Mouse (Mus musculus): ENCODE measurements around the gene Mrps18b. TPM values are rescaled to one million over a fixed set of nuclear protein-coding genes. Genes with fewer than 3 reads are reported as not detected.

The Mrps18b gene
- total RNA-seq, 4 experiments from 2014 or later = 39.0 to 57.9 (median 42.8) TPM

- no peak for DNase-seq (ENCODE audit: low spot score in 2 of 2)
These were observed 2.3 kb upstream of the Mrps18b start for GRCm38 (mm10) chr17:35918276-35919059.

DNA sequence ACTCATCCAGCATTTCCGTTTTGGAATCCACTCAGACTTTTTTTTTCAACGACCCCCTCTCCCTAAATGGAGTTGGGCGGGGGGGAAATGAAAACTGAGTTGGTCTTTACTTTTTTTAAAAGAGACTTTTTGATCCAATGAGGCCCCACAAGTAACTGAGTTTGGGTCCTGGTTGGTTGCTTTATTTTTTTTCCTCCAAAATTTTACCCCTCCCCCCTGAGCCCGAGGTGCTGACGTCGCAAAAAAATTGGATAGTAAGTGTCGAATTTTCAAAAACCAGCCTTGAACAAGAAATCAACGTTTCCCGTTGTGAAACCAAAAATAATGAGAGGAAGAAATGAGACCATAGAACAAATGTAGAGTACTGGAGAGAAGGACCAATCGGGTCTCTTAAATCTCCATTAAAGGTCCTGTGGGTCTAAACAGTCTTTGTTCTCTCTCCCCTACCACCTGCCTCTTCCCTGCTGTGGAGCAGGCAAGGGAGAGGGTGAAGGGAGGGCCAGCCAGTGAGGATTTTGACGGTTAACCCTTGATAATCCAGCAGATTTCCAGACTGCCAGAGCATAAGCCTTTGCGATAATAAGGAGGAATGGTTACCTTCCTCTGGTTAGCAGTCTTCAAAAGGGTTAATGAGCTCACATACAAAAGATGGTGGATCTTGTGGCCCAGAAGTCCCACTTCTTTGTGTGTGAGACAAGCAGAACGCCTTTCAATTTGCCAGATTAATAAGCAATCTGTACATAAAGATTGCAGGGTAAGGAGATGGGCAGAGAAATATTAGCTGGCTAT lies 1.5 kb upstream of the Mrps18b start:
- DNase-seq (ENCODE audit: low spot score in 2 of 2) = peak in 1 of 2 experiments; percentile 50

GRCm38 (mm10) chr17:35917143-35917462 lies 914 bp upstream of the Mrps18b start:
- no peak for DNase-seq (ENCODE audit: low spot score in 2 of 2)

- no peak for DNase-seq (ENCODE audit: low spot score in 2 of 2)
These were observed 472 bp downstream of the Mrps18b start for GRCm38 (mm10) chr17:35915538-35916296.

GRCm38 (mm10) chr17:35914975-35915374 lies 1.2 kb downstream of the Mrps18b start:
- DNase-seq (ENCODE audit: low spot score in 2 of 2) = no peak

- DNase-seq (ENCODE audit: low spot score in 2 of 2) = peak; percentile 93
These were observed 6.2 kb downstream of the Mrps18b start, which contains the start of gene Atat1 for GRCm38 (mm10) chr17:35909919-35910369. TSS of gene Atat1 (minus strand) at chr17:35910075.

DNA sequence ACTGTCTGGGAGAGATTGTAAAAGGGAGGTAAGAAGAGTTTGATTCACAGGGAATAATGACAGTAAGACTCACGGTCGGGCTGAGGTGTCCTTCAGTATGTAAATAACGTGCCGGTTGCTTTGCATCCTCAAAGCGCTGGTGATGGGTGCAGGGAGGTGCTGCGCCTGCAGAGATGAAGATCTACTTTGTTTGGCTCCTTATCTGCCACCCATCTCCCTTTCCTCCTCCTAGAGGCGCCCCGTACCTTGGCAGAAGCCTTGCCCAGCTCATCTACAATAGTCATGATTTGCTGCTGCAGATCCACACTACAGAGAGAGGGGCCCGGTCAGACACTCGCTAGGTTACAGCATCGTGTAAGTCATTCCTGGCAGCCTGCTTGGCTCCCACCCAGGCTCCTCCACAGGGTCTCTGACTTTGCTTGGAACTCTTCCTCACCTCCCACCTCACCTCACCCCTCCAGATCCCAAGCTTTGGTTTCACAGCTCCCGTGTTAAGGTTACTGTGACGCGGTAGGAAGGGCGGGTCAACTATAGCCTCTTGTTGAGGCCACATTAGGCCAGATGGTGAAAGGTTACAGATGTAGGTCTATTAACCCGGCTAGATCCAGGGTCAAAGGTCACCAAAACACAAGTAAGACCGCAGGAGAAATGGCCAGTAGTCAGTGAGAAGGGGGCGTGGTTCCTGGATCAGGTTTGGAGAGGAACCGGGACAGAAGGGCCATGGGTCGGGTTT lies 6.8 kb downstream of the Mrps18b start:
- no peak for DNase-seq (ENCODE audit: low spot score in 2 of 2)

- DNase-seq (ENCODE audit: low spot score in 2 of 2) = no peak
These were observed 8.6 kb downstream of the Mrps18b start for GRCm38 (mm10) chr17:35907609-35908008.

DNA sequence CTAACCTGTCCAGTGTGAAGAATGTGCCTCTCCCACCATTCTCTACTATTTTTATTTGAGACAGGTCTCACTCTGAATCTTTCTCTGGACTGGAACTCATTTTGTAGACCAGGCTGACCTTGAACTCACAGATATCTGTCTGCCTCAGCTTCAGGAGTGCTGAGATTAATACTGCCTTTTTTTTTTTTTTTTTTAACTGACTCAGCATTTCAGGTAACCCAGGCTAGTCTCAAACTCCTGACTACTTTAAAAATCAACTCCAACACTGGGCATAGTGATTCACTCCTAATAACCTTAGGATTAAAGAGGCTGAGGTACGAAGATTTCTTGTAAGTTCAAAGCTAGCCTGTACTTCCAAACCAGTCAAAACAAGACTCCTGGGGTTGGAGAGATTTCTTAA lies 10.6 kb downstream of the Mrps18b start:
- DNase-seq (ENCODE audit: low spot score in 2 of 2) = no peak

- no peak for DNase-seq (ENCODE audit: low spot score in 2 of 2)
These were observed 12.2 kb downstream of the Mrps18b start for GRCm38 (mm10) chr17:35903992-35904355.

- no peak for DNase-seq (ENCODE audit: low spot score in 2 of 2)
These were observed 12.7 kb downstream of the Mrps18b start for GRCm38 (mm10) chr17:35903343-35903991.

DNA sequence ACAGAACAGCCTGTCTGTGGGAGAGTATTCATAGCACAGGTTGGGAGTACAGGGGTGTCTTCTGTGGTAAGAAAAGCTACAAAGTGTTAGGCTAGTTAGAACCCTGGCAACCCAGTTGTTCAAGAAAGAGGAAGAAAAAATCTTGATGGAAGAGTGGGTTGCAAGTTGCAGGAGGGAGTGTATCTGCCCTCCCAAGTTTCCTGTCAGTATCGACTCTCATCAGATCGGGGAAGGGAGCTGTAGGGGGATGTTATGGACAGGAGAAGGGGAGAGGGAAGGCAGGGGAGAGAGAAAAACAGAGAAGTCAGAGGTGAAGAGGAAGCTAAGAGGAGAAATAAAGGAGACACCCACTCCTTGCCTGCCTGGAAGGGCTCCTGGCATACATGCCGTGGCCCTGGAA lies 15.6 kb downstream of the Mrps18b start:
- no peak for DNase-seq (ENCODE audit: low spot score in 2 of 2)

DNA sequence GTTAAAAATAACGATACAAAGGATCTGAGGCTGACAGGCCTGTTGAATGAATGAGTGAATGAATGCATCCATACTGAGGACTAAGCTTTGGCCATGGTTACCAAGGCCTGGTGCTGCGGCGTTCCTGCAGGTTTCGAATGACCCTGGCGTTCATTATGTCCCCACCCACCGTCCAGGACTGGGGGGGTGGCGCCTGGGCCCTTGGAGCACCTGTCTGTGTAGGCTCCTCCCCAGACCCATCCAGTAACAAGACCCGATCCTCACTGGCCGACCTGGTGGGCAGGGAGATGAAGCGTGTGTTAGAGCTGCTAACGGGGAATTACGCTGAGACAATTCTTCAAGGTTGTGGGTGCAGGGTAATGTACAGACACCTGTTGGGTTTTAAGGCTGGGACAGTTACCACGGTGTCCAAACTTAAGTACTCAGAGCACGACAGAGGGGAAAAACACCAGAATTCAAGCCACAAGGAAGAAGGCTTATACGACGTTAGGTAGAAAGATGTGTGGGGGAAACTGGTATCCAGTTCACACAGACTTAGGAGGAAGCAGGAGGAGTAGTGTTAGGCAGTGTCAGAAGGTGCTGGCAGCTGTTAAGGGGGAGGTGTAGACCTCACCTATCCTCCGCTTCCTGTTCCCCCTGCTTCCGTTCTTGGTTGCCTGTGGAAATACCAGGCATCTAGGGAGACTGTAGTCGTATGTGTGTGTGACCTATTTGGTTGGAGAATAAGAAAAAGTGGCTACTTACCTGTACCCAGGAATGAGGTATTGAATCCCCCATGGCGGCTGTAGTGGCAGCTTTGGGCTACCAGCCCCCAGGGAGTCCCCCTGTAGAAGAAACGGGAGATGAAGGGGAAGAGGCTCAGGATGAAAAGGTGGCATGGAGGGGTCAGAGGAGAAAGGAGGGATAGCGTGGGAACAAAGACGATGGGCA lies 18.3 kb downstream of the Mrps18b start:
- no peak for DNase-seq (ENCODE audit: low spot score in 2 of 2)

DNA sequence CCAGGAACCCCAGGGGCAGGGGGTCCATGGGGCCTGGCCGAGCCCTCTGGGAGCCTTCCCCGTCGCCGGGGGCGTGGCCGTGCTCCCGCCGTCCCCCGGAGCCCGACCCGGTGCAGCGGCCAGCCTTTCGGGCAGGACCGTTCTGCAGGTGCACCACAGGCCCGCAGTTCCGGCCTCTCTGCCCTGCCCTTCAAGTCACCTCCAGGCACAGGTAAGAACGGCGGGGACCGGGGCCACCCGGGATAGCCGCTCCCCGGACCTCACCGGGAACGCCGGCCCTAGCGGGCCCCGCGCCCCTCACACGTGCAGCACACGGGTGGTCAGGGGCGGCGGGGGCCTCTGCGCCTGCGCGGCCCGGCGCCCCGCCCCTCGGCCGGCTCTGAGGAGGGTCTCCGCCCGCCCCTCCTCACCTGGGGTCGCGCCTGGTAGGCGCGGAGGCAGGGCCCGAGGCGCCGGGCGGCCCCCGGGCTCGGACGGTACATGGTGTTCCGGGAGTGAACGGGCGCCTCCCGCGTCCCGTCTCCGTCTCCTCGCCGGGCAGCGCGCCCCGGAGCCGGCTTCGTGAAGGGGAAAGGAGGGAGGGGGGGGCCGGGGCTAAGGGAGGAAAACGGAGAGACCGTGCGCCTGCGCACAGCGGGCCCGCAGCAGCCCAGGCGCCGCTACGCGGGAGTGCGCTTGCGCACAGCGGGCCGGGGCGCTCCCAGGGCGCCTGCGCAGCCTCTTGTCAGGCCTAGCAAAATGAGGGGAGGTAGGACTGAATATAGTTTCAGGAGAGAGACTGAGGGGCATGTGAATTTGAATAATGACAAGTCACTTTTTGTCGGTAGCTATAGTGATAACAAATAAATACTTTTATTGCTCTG lies 19.2 kb downstream of the Mrps18b start, which contains the start of gene 2310061I04Rik:
TSS of gene 2310061I04Rik (minus strand) at position 651 of the 863 bp plus-strand sequence.
- DNase-seq (ENCODE audit: low spot score in 2 of 2) = peak; percentile 80 to 89

DNA sequence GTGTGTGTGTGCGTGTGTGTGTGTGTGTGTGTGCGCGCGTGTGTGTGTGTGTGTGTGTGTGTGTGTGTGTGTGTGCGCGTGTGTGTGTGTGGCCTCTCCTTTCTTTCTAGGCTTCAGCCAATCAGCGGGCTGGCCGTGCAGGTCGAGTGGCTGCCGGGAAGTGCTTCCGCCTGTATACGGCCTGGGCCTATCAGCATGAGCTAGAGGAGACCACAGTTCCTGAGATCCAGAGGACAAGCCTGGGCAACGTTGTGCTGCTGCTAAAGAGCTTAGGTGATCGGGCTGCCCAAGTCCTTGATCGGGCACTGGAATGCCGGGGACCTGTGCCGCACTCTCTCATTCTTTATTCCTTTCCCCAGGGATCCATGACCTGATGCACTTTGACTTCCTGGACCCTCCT lies 28.5 kb downstream of the Mrps18b start:
- no peak for DNase-seq (ENCODE audit: low spot score in 2 of 2)

GRCm38 (mm10) chr17:35883777-35884176 lies 32.4 kb downstream of the Mrps18b start:
- no peak for DNase-seq (ENCODE audit: low spot score in 2 of 2)

DNA sequence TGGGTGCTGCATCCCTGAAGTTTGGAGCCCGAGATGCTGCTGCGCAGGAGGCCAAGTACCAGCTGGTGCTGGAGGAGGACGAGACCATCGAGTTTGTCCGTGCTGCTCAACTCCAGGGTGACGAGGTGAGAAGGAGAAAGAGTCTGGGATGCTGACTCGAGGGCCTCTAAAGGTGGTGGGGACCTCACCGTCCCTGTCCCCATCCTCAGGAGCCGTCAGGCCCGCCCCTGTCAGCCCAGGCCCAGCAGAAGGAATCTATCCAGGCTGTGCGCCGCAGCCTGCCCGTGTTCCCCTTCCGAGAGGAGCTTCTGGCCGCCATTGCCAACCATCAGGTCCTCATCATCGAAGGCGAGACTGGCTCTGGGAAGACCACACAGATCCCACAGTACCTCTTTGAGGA lies 33.3 kb downstream of the Mrps18b start:
- no peak for DNase-seq (ENCODE audit: low spot score in 2 of 2)

DNA sequence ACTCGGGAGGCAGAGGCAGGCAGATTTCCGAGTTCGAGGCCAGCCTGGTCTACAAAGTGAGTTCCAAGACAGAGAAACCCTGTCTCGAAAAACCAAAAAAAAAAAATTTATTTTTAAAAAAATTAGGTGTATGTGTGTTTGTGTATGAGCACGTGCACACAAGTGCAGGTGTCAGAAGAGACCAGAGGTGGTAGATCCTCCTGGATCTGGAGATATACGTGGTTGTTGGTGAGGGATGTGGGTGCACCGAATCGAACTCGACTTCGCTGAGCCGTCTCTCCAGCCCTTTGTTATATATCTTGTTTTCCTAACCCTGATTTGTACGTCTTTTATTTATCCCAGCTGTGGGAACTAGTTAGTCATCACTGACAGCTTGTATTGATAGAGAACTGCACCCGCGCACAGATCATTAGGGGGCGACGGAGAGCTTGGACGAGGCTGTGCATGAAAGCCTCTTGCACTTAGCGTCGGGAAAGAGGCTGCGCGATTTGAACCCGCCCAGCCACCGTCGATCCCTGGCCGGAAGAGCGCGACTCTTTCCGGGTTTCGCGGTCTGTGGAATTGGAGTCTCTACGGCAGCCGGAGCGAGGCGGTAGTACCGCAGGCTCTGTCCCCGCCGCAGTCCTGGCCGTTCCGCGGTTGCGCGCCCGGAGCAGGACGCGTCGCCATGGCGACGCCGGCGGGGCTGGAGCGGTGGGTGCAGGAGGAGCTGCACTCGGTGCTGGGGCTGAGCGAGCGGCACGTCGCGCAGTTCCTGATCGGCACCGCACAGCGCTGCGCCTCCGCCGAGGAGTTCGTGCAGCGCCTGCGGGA lies 36.7 kb downstream of the Mrps18b start, which contains the start of gene Dhx16:
TSS of gene Dhx16 (plus strand) at position 575 of the 813 bp plus-strand sequence.
- peak; percentile 93 to 94 for DNase-seq (ENCODE audit: low spot score in 2 of 2)
